28 mouse cellular contexts compared by ENCODE assay signal in the genomic region with DNA sequence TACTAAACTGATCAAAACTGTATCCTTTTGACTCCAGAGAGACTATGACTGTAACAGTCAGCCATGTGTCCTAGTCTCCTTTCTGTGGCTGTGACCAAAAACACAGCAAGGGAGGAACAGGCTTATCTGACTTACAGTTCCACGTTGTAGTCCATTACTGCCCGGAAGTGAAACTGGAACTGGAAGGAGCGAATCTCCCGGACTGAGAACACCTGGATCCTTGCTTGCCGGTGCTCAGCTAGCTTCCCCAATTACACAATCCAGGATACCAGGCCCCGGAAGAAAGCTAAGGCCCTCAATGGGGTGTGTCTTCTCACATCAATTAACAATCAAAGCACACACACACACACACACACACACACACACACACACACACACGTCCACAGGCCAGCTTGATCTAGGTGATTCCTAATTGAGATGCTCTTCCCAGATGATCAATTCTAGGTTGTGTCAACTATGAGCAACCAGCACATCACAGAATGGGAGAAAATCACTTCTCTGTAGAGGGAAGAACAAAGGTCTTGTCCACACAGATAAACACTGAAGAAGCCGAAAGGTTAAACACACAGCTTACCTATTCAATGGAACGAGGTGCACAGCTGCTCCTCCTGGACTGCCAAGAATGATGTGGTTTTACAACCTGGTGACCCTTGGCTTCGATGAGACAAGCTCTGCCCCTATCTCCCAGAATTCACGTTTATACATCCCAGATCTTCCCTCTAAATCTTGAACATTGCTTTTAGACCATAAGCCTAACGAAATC. TPM values are rescaled to one million over a fixed set of nuclear protein-coding genes. Genes with fewer than 3 reads are reported as not detected.
A peak's percentile ranks its signal among the peaks of the same experiment; 100 is the strongest.
DNase-seq lines count a peak whose midpoint lies in the region; ATAC-seq and TF ChIP-seq lines count a peak whose summit lies in the region.
"Had no signal": no experiment of that assay in that cellular context is flagged by ENCODE, and none has a peak within 500 bp of the region (broad histone marks: within the 10 kb centered on the region; RNA-seq: fewer than 3 reads in every experiment).

No protein-coding gene starts in this region.

- no peak for TF ChIP-seq RAD21 in MEL (IDR thresholded peaks at IDR 0.05; ENCODE audit: low read depth, low read length)

- TF ChIP-seq EP300 in MEL (IDR thresholded peaks at IDR 0.05; ENCODE audit: low read depth in 1 of 2, low read length in 2 of 2): no peak

- H3K9me3 ChIP-seq in megakaryocyte, embryonic 14.5 days: 0 out of 2 replicates have a peak, but pooled peaks cover 3% of the 10 kb centered on the region
- no peaks in the 10 kb centered on the region for H3K9me3 ChIP-seq in MEL (replicated peaks; ENCODE audit: insufficient read depth, low read length)
- no peaks in the 10 kb centered on the region for H3K9me3 ChIP-seq in intestine, embryonic 16.5 days (ENCODE audit: control insufficient read depth, low read length)
- no peaks in the 10 kb centered on the region for H3K9me3 ChIP-seq in forebrain, embryonic 12.5 days
- H3K9me3 ChIP-seq: embryonic facial prominence, embryonic 15.5 days; forebrain, embryonic 15.5 days; hindbrain, embryonic 13.5 days; lung, embryonic 15.5 days; midbrain, embryonic 10.5 days; stomach, embryonic 15.5 days had no signal

- no peak overlapping the region for H3K27ac ChIP-seq in MEL (ENCODE audit: control insufficient read depth, low read depth, low read length)
- 0 out of 2 replicates have a peak overlapping the region, but pooled peaks have one; percentile 14 for H3K27ac ChIP-seq in intestine, embryonic 16.5 days (ENCODE audit: low read length)
- H3K27ac ChIP-seq in forebrain, embryonic 12.5 days: no peak overlapping the region
- H3K27ac ChIP-seq: embryonic facial prominence, embryonic 15.5 days; forebrain, embryonic 15.5 days; hindbrain, embryonic 13.5 days; limb, embryonic 12.5 days; liver, embryonic 14.5 days; lung, embryonic 15.5 days; midbrain, embryonic 10.5 days; stomach, embryonic 15.5 days had no signal

- H3K4me1 ChIP-seq in megakaryocyte, embryonic 14.5 days: peaks cover 27% of the 10 kb centered on the region
- no peaks in the 10 kb centered on the region for H3K4me1 ChIP-seq in MEL (ENCODE audit: control insufficient read depth in 1 of 2, insufficient read depth in 2 of 2, low read length in 2 of 2)
- no peaks in the 10 kb centered on the region for H3K4me1 ChIP-seq in intestine, embryonic 16.5 days (ENCODE audit: control insufficient read depth, insufficient read depth, low read length)
- H3K4me1 ChIP-seq in forebrain, embryonic 12.5 days: no peaks in the 10 kb centered on the region
- H3K4me1 ChIP-seq: embryonic facial prominence, embryonic 15.5 days; forebrain, embryonic 15.5 days; hindbrain, embryonic 13.5 days; limb, embryonic 12.5 days; lung, embryonic 15.5 days; midbrain, embryonic 10.5 days; stomach, embryonic 15.5 days had no signal

- H3K9ac ChIP-seq in MEL (ENCODE audit: control insufficient read depth, low read depth, low read length, poor library complexity, severe bottlenecking): 0 out of 2 replicates have a peak overlapping the region, but pooled peaks have one; percentile 17
- H3K9ac ChIP-seq in intestine, embryonic 16.5 days (ENCODE audit: low read depth, low read length): 0 out of 2 replicates have a peak overlapping the region, but pooled peaks have one; percentile 33
- no peak overlapping the region for H3K9ac ChIP-seq in forebrain, embryonic 12.5 days
- H3K9ac ChIP-seq: embryonic facial prominence, embryonic 15.5 days; forebrain, embryonic 15.5 days; hindbrain, embryonic 13.5 days; limb, embryonic 12.5 days; liver, embryonic 14.5 days; lung, embryonic 15.5 days; stomach, embryonic 15.5 days had no signal

- no peaks in the 10 kb centered on the region for H3K36me3 ChIP-seq in megakaryocyte, embryonic 14.5 days (replicated peaks; ENCODE audit: low read length)
- H3K36me3 ChIP-seq in MEL (ENCODE audit: control insufficient read depth in 1 of 2, insufficient read depth in 2 of 2, low read length in 2 of 2): no peaks in the 10 kb centered on the region
- H3K36me3 ChIP-seq in intestine, embryonic 16.5 days (ENCODE audit: control insufficient read depth, insufficient read depth, low read length): no peaks in the 10 kb centered on the region
- H3K36me3 ChIP-seq in forebrain, embryonic 12.5 days (replicated peaks): no peaks in the 10 kb centered on the region
- H3K36me3 ChIP-seq: embryonic facial prominence, embryonic 15.5 days; forebrain, embryonic 15.5 days; hindbrain, embryonic 13.5 days; limb, embryonic 12.5 days; lung, embryonic 15.5 days; midbrain, embryonic 10.5 days; stomach, embryonic 15.5 days had no signal

- ATAC-seq in megakaryocyte, adult 5-6 weeks (ENCODE audit: poor library complexity, severe bottlenecking): no peak
- ATAC-seq in intestine, embryonic 16.5 days: peak; percentile 71
- no peak for ATAC-seq in forebrain, embryonic 12.5 days (ENCODE audit: low FRiP score)
- ATAC-seq: activated CD4-positive, CD25-positive, alpha-beta regulatory T cell, adult 4 months; forebrain, embryonic 15.5 days; inflammation-experienced regulatory T-cells, adult 6 months had no signal

- DNase-seq in MEL (ENCODE audit: low read depth, low spot score): no peak
- no peak for DNase-seq in gastrocnemius, adult 8-10 months (ENCODE audit: low spot score in 2 of 2)
- no peak for DNase-seq in T-cell, adult 2 months (ENCODE audit: low spot score)
- DNase-seq: adrenal gland, postnatal 10 days; B cell, adult 2 months; cerebellum, adult 8-10 months; gastrocnemius, postnatal 25 days; heart, postnatal 36 days; kidney, postnatal 25 days; lung, postnatal 36 days; thymus, adult 2 months; thymus, postnatal 4 days had no signal

- 44% methylated on average over 12 of the region's 12 CpGs for WGBS in intestine, embryonic 16.5 days
- 84% methylated on average over 12 of the region's 12 CpGs for WGBS in forebrain, embryonic 12.5 days

- H3K79me2 ChIP-seq in MEL (ENCODE audit: control insufficient read depth, insufficient read depth, low read length, poor library complexity): no peaks in the 10 kb centered on the region

- peak overlapping the region; percentile 3 for H3K4me3 ChIP-seq in megakaryocyte, embryonic 14.5 days (replicated peaks)
- H3K4me3 ChIP-seq in MEL (ENCODE audit: control insufficient read depth in 1 of 2, insufficient read depth in 1 of 2, low read depth in 2 of 2, low read length in 2 of 2): peak overlapping the region in 1 of 2 experiments; percentile 30; a peak in 2 of 4 replicates
- 0 out of 2 replicates have a peak overlapping the region, but pooled peaks have one; percentile 5 for H3K4me3 ChIP-seq in intestine, embryonic 16.5 days (ENCODE audit: low read length)
- no peak overlapping the region for H3K4me3 ChIP-seq in forebrain, embryonic 12.5 days (replicated peaks)
- H3K4me3 ChIP-seq: embryonic facial prominence, embryonic 15.5 days; forebrain, embryonic 15.5 days; hindbrain, embryonic 13.5 days; limb, embryonic 12.5 days; lung, embryonic 15.5 days; midbrain, embryonic 10.5 days; stomach, embryonic 15.5 days had no signal

- peak overlapping the region; percentile 37 for H3K4me2 ChIP-seq in intestine, embryonic 16.5 days (ENCODE audit: low read depth, low read length)
- H3K4me2 ChIP-seq in forebrain, embryonic 12.5 days: no peak overlapping the region
- H3K4me2 ChIP-seq: embryonic facial prominence, embryonic 15.5 days; forebrain, embryonic 15.5 days; hindbrain, embryonic 13.5 days; limb, embryonic 12.5 days; lung, embryonic 15.5 days; stomach, embryonic 15.5 days had no signal

- peaks cover 6% of the 10 kb centered on the region for H3K27me3 ChIP-seq in megakaryocyte, embryonic 14.5 days (replicated peaks)
- no peaks in the 10 kb centered on the region for H3K27me3 ChIP-seq in MEL (ENCODE audit: control insufficient read depth in 1 of 2, insufficient read depth in 2 of 2, low read length in 2 of 2)
- H3K27me3 ChIP-seq in intestine, embryonic 16.5 days (replicated peaks; ENCODE audit: control insufficient read depth, insufficient read depth, low read length): no peaks in the 10 kb centered on the region
- no peaks in the 10 kb centered on the region for H3K27me3 ChIP-seq in forebrain, embryonic 12.5 days
- H3K27me3 ChIP-seq: embryonic facial prominence, embryonic 15.5 days; forebrain, embryonic 15.5 days; hindbrain, embryonic 13.5 days; limb, embryonic 12.5 days; lung, embryonic 15.5 days; stomach, embryonic 15.5 days had no signal

- TF ChIP-seq POLR2A in MEL (IDR thresholded peaks at IDR 0.05; ENCODE audit: control insufficient read depth in 1 of 2, insufficient read depth in 1 of 2, low read depth in 1 of 2, low read length in 2 of 2, poor library complexity in 1 of 2): no peak

- TF ChIP-seq CTCF in MEL (IDR thresholded peaks at IDR 0.05 in 2 of 3, conservative IDR thresholded peaks at IDR 0.05 in 1 of 3; ENCODE audit: control insufficient read depth in 1 of 3, insufficient read depth in 1 of 3, low read depth in 2 of 3, low read length in 3 of 3, poor library complexity in 1 of 3, severe bottlenecking in 1 of 3): no peak

RNA-seq across cellular contexts. Expression of gene Tdrd12, which starts 1.6 kb away (rescaled TPM):
- polyA plus RNA-seq in megakaryocyte, embryonic 14.5 days (2012; ENCODE audit: insufficient read depth, low replicate concordance): 0.12 TPM in 1 of 2 replicates, not detected in the other
- total RNA-seq in megakaryocyte, adult 5-6 weeks (2015): not detected in 2 replicates
- total RNA-seq in megakaryocyte, adult 5-6 weeks (2017): not detected in 2 replicates
- total RNA-seq in MEL (2012; rRNA removed): 0.26 and 0.50 TPM in 2 replicates
- under 1 TPM in 1 of 2 experiments, not detected in 1; 0.25 TPM for polyA plus RNA-seq in MEL (2012; ENCODE audit: insufficient read depth in 1 of 2, insufficient read length in 2 of 2, low read depth in 1 of 2, low replicate concordance in 2 of 2, missing spikeins in 1 of 2)
- 0.98 and 1.6 TPM in 2 replicates for polyA plus RNA-seq in intestine, embryonic 16.5 days (2015; fragmentation: Nextera tagmentation; extraction: Ambion mirVana)
- total RNA-seq in gastrocnemius, adult 8-10 months (2022): not detected
- 0.12 and 0.17 TPM in 2 replicates for polyA plus RNA-seq in forebrain, embryonic 12.5 days (2016; fragmentation: Nextera tagmentation; extraction: Ambion mirVana)
- total RNA-seq: gastrocnemius, postnatal 25 days; heart, postnatal 36 days had no signal
- polyA plus RNA-seq: activated CD4-positive, CD25-positive, alpha-beta regulatory T cell, adult 4 months; inflammation-experienced regulatory T-cells, adult 6 months; midbrain, embryonic 10.5 days had no signal

RNA-seq across cellular contexts. Expression of gene Nudt19, which starts 20.2 kb away (rescaled TPM):
- polyA plus RNA-seq in megakaryocyte, embryonic 14.5 days (2012; ENCODE audit: insufficient read depth, low replicate concordance): 5.3 and 9.6 TPM in 2 replicates
- total RNA-seq in megakaryocyte, adult 5-6 weeks (2015): 39.6 and 46.4 TPM in 2 replicates
- total RNA-seq in megakaryocyte, adult 5-6 weeks (2017): 21.1 and 22.2 TPM in 2 replicates
- total RNA-seq in MEL (2012; rRNA removed): 83.2 and 89.1 TPM in 2 replicates
- polyA plus RNA-seq in MEL (2012; ENCODE audit: insufficient read depth in 1 of 2, insufficient read length in 2 of 2, low read depth in 1 of 2, low replicate concordance in 2 of 2, missing spikeins in 1 of 2): 100 to 1,000 TPM in 1 of 2 experiments, 10 to 100 TPM in 1; 67.6 to 631 TPM
- 120 and 128 TPM in 2 replicates for polyA plus RNA-seq in intestine, embryonic 16.5 days (2015; fragmentation: Nextera tagmentation; extraction: Ambion mirVana)
- 10 to 100 TPM; 49.2 to 61.5 (median 56.2) TPM for total RNA-seq in gastrocnemius, adult 8-10 months (2022)
- polyA plus RNA-seq in forebrain, embryonic 12.5 days (2016; fragmentation: Nextera tagmentation; extraction: Ambion mirVana): 44.6 and 47.5 TPM in 2 replicates

RNA-seq across cellular contexts. Expression of gene Rgs9bp, which starts 49.5 kb away (rescaled TPM):
- 0.03 TPM in 1 of 2 replicates, not detected in the other for polyA plus RNA-seq in megakaryocyte, embryonic 14.5 days (2012; ENCODE audit: insufficient read depth, low replicate concordance)
- 0.09 TPM in 1 of 2 replicates, not detected in the other for total RNA-seq in megakaryocyte, adult 5-6 weeks (2015)
- 0.04 and 0.11 TPM in 2 replicates for total RNA-seq in megakaryocyte, adult 5-6 weeks (2017)
- total RNA-seq in MEL (2012; rRNA removed): 0.10 and 0.12 TPM in 2 replicates
- under 1 TPM in 1 of 2 experiments, not detected in 1; 0.43 TPM for polyA plus RNA-seq in MEL (2012; ENCODE audit: insufficient read depth in 1 of 2, insufficient read length in 2 of 2, low read depth in 1 of 2, low replicate concordance in 2 of 2, missing spikeins in 1 of 2)
- 0.04 and 0.09 TPM in 2 replicates for polyA plus RNA-seq in intestine, embryonic 16.5 days (2015; fragmentation: Nextera tagmentation; extraction: Ambion mirVana)
- total RNA-seq in gastrocnemius, adult 8-10 months (2022): under 1 TPM in 2 of 4 experiments, not detected in 2; 0.04 to 0.10 TPM
- polyA plus RNA-seq in forebrain, embryonic 12.5 days (2016; fragmentation: Nextera tagmentation; extraction: Ambion mirVana): 0.04 and 0.14 TPM in 2 replicates
- total RNA-seq: heart, adult 8-10 months had no signal
- polyA plus RNA-seq: inflammation-experienced regulatory T-cells, adult 6 months; midbrain, postnatal 0 days had no signal

RNA-seq across cellular contexts. Expression of gene Ankrd27, which starts 50.1 kb away (rescaled TPM):
- 8.0 and 33.7 TPM in 2 replicates for polyA plus RNA-seq in megakaryocyte, embryonic 14.5 days (2012; ENCODE audit: insufficient read depth, low replicate concordance)
- 11.6 and 16.8 TPM in 2 replicates for total RNA-seq in megakaryocyte, adult 5-6 weeks (2015)
- total RNA-seq in megakaryocyte, adult 5-6 weeks (2017): 17.0 and 21.4 TPM in 2 replicates
- 74.2 and 74.9 TPM in 2 replicates for total RNA-seq in MEL (2012; rRNA removed)
- polyA plus RNA-seq in MEL (2012; ENCODE audit: insufficient read depth in 1 of 2, insufficient read length in 2 of 2, low read depth in 1 of 2, low replicate concordance in 2 of 2, missing spikeins in 1 of 2): 100 to 1,000 TPM in 1 of 2 experiments, 10 to 100 TPM in 1; 49.0 to 103 TPM
- polyA plus RNA-seq in intestine, embryonic 16.5 days (2015; fragmentation: Nextera tagmentation; extraction: Ambion mirVana): 32.4 and 34.9 TPM in 2 replicates
- total RNA-seq in gastrocnemius, adult 8-10 months (2022): 10 to 100 TPM in 3 of 4 experiments, 1 to 10 TPM in 1; 9.6 to 12.4 (median 10.4) TPM
- polyA plus RNA-seq in forebrain, embryonic 12.5 days (2016; fragmentation: Nextera tagmentation; extraction: Ambion mirVana): 33.4 and 36.7 TPM in 2 replicates
